Mouse (Mus musculus): ENCODE data around the gene Castor1.

The Castor1 gene

GRCm38 (mm10) chr11:4262847-4263246 is 44.8 kb downstream of the Castor1 start:
- no peak for DNase-seq (ENCODE audit: low spot score)

GRCm38 (mm10) chr11:4263296-4263695 is 45.3 kb downstream of the Castor1 start:
- no peak for DNase-seq (ENCODE audit: low spot score)

GRCm38 (mm10) chr11:4264066-4264465 is 46.0 kb downstream of the Castor1 start:
- peak; percentile 47 for DNase-seq (ENCODE audit: low spot score)

- peak; percentile 56 for DNase-seq (ENCODE audit: low spot score)
Observed at GRCm38 (mm10) chr11:4266271-4267201, 48.5 kb downstream of the Castor1 start.

DNA sequence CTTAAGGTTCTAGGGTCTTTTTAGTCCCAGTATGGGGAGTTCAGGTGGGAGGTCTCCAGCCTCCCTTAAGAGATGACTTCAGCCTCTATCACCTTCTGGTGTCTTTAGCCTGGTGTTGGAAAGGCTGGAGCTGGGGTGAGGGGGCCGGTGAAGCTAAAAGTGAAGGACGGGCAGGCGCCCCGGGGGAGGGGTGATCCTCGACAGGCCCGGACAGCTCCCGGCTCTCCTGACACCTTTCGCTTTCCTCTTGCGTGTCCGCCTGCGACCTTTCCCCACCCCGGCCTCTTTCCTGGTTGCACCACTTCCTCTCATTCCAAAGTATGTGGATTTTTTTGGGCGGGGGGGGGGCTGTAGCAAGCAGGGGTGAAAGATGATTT is 49.2 kb downstream of the Castor1 start:
- no peak for DNase-seq (ENCODE audit: low spot score)

GRCm38 (mm10) chr11:4268500-4268899 is 50.5 kb downstream of the Castor1 start:
- DNase-seq (ENCODE audit: low spot score), result no peak

DNA sequence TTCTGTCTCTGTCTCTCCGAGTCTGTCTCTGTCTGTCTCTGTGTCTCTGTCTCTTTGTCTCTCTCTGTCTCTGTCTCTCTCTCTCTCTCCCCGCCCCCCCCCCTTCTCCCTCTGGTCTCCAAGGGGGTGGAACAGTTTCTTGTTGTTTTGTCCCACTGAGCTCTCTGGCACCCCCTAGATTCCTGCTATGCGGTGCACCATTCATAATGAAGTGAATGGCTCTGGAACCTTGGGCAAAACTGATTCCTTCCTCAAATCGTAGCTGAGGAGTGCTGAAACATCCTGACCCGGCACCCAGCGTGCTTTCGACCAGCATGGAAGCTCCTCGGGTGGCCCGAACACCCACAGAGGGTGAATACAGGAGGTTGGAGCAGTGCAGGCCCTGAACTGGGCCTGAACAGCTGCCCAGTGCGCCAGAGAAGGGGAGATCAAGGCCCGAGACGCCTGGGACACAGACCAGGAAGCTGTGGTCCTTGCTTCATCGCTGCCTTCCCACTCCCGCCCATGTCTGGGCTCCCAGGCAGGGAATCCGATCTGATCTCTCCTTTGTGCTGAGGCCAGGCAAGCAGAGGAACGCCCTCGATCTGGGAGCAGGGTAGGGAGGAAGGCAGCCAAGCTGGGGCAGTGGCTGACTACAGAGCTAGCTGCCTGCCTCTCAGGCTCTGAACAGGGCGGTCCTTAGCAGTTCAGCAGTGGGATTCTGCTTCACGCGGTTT is 52.9 kb downstream of the Castor1 start:
- DNase-seq (ENCODE audit: low spot score), result no peak

GRCm38 (mm10) chr11:4271544-4271943 is 53.5 kb downstream of the Castor1 start:
- no peak for DNase-seq (ENCODE audit: low spot score)
